Mouse (Mus musculus) bone marrow macrophage, adult 2 months (primary cell): ENCODE measurements around the gene Vti1b.

Experiments
- CTCF ChIP-seq: IDR thresholded peaks from 2 replicates; pipeline ENCODE4 v1.5.1; 2012; ENCODE audit warnings: low read depth, mild to moderate bottlenecking, low read length, moderate library complexity
- POLR2A ChIP-seq: IDR thresholded peaks from 2 replicates; pipeline ENCODE4 v1.6.1; 2012; ENCODE audit warnings: mild to moderate bottlenecking, low read depth, low read length, borderline replicate concordance

GRCm38 (mm10) chr12:79211447-79211846 is 39.0 kb upstream of the Vti1b start:
- no peak for TF ChIP-seq CTCF
- no peak for TF ChIP-seq POLR2A
